Mouse (Mus musculus) myocyte (in vitro differentiated cells): ENCODE measurements around the gene Eva1c.

Experiments used
- E2F4 ChIP-seq: IDR thresholded peaks from one replicate; pipeline ENCODE4 v1.6.1; 2011; ENCODE audit warnings: mild to moderate bottlenecking, control low read depth, moderate library complexity; ENCODE audit not compliant: insufficient read depth
- MAX ChIP-seq: IDR thresholded peaks from one replicate; pipeline ENCODE4 v1.6.1; 2011; ENCODE audit warnings: low read depth, mild to moderate bottlenecking, control low read depth
- MYOD1 ChIP-seq, 3 experiments: IDR thresholded peaks; one replicate each; pipeline ENCODE4 v1.6.1; 2011; ENCODE audit warnings: control low read depth in 2 of 3, low read depth in 2 of 3, mild to moderate bottlenecking in 2 of 3, moderate library complexity in 1 of 3; ENCODE audit not compliant: insufficient read length in 2 of 3, control insufficient read depth in 1 of 3
- POLR2A ChIP-seq: IDR thresholded peaks from one replicate; pipeline ENCODE4 v1.6.1; 2011; ENCODE audit warnings: low read depth, mild to moderate bottlenecking, control low read depth, moderate library complexity; ENCODE audit not compliant: insufficient read length
- REST ChIP-seq: IDR thresholded peaks from one replicate; pipeline ENCODE4 v1.6.1; 2011; ENCODE audit warnings: mild to moderate bottlenecking, control low read depth, moderate library complexity; ENCODE audit not compliant: insufficient read depth, insufficient read length
- SRF ChIP-seq: IDR thresholded peaks from one replicate; pipeline ENCODE4 v1.6.1; 2011; ENCODE audit warnings: low read depth; ENCODE audit not compliant: control insufficient read depth, insufficient read length
- TCF12 ChIP-seq: IDR thresholded peaks from one replicate; pipeline ENCODE4 v1.6.1; 2011; ENCODE audit warnings: mild to moderate bottlenecking, control low read depth; ENCODE audit not compliant: poor library complexity, insufficient read depth, severe bottlenecking

DNA sequence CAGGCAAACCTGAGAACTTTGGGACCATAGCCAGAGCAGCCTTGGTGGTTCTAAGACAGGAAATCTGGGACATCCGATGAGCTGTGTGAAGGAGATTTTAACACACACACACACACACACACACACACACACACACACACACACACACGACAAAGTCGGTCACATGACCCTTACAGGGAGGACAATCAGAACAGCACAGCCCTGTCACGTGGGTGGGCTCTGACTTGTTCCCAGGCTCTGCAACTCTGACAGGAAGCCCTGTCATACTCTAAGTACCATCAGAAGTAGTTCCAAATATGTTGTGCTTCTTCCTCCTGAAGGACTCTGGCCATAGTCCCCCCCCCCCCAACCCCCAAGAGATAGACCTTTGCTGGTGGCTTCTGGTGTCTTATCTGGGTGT, 74.8 kb downstream of the Eva1c start:
- TF ChIP-seq TCF12: no peak
- no peak for TF ChIP-seq E2F4
- TF ChIP-seq POLR2A: no peak
- no peak for TF ChIP-seq MAX
- no peak for TF ChIP-seq REST
- TF ChIP-seq MYOD1 (IDR thresholded peaks at IDR 0.05; ENCODE audit: control insufficient read depth in 1 of 3, insufficient read length in 2 of 3, low read depth in 2 of 3): no peak
- no peak for TF ChIP-seq SRF
